Mouse (Mus musculus) left cerebral cortex, adult 8-10 months (tissue): ENCODE measurements at regions not wholly inside any gene's neighbourhood (a gene's known extent, or its start where the extent isn't known, plus 50 kb on each side); places are given as distances from the start of the nearest gene placed in this dataset.
"Not testable (repeated sequence)": the region's sequence is repeated elsewhere in the genome, so short reads cannot be mapped to it uniquely, and the experiment has no call there.

Experiments
- DNase-seq, 2 experiments: peaks; one replicate each; pipeline ENCODE4 v3.0.0; 2022; ENCODE audit warnings: low spot score in 2 of 2

DNA sequence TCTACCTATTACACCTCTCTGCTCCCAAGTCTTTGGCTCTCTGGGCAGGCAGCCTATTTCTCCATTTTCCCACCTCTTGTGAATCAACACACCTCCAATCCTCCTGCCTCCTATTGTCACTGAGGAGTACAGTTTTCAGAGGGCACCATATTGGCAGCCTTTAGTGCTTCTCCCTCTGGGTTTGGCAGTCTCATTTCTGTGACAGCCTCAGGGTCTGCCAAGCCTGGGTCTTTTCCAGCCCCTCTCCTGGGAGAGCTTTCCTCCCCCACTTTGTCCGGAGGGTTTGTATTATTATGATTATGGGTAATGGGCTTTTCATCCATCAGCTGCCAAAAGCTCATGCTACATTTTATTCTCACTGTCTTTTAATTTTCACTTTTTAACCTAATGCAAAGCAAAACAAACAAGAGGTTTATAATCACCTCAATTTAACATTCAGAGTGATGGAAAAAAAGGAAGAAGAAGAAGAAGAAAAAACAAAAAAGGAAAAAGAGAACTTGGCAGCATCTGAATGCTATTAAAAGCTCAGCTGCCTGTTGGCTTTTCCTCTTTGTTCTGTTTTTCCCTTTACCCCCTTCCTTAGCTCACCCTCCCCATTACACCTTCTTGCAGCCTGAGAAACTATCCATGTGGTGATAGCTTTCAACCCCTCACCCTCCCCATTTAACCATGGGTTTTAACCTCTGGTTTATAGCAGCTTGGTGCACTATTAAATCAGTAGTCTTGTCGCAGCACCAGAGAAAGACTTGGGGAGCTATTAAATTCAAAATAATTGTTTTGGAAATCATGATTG lies 790.5 kb upstream of the Cdh8 start:
- no peak for DNase-seq

DNA sequence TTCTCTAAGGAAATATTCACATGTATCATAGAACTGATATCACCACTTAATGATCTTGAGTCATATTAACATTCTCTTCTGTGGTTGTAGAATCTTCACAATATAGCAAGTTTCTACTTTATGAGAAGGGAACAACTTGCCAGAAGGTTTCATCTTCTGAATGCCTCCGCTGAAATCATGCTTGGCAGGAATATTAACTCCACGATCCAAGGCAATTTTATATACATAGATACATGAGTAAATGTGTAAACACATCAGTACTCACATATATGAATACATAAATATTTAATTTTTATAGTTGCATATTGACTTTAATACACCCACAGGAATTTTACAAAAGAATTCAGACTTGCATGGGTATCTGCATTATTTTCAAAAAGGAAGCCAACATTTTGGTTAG lies 777.0 kb upstream of the Cdh8 start:
- DNase-seq, result no peak

DNA sequence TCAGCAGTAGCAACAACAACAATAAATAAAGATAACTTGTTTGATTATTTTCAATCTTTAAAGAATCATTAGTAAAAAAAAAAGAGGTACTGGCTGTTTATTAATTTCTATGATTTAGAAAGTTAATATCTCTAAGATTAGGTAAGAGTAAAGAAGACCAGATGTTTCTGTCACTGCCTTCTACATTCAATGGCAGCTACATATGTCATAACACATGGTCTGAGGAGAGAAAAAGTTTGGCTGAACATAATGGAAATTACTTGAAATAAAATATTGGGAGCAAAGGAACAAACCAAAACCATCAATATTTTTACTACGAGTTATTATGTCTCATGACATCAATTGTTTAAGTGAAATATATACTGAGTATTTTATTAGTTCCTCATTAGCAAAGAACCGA lies 774.4 kb upstream of the Cdh8 start:
- DNase-seq, result no peak

DNA sequence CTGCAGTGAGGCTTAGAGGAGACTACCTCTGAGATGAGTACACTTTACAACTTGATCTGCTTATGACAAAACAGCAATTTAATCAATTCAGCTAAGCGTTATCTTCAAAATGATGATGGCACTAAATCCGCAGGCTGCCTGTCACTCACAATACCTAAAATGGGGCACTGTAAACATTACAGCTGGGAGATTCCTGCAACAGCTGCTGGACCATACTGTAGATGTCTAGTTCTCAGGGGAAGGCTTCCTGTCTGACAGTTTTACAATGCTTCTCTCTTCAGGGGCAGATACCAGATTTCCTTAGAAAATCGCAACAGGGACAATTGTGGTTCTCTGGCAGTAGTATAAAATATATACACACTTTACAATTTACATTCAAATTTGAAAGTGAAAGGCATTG lies 771.7 kb upstream of the Cdh8 start:
- no peak for DNase-seq

DNA sequence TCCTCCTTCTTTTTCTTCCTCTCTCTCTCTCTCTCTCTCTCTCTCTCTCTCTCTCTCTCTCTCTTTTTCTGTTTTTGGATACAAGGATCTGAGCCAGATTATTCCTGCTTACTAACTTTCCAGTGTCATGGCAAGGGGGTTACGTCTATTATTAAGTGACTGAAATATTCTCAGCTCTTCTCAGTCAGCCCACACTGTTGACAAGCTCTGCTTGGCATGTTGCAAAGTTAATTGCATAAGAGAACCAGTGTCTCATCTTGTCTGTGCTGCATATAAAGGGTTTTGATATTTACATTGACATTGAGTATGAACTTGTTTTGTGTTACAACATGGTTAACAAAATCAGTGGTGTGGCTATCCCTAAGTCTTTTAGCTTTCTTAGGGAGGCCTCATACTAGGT lies 760.2 kb upstream of the Cdh8 start:
- DNase-seq, result no peak

DNA sequence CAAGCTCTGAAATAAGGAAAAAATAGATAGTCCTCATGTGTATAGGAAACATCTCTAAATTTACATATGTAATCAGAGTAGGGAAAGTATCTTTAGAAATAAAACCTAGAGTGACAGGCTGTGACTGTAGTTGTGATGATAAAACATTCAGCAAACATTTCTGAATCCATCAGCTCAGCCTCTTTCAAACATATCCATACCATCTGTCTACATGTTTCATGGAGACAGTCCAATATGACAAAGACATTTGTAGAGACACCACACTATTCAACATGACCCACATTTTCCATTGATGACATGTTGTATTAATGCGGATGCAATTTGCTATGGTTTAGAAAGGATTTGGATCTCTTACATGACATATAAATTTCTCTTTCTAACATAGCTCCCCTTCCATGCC lies 729.1 kb upstream of the Cdh8 start:
- DNase-seq, result no peak

DNA sequence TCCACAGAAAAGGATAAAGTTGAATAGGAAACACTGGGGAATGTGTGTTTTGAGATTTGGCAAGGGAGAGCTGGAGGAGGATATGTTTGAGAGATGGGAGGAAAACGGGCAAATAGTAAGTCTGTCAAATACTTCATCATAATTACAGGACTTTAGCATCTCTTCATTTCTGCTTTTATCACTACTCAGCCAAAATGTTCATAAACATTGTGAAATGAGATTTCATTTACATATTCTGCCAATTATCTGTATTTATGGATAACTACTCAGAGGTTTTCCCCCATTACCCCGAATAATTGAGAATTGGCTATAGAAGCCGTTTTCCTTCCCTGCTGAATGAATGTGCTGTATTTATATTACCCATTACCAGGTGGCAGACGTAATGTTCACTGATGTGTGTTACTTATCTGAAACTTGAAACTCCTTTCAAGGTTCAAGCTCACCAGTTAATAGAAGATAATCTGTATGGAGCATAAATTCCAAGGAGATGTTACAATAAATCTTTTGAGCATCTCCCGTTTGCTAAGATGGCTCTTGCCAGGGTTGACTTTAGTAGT lies 727.9 kb upstream of the Cdh8 start:
- DNase-seq, result no peak

DNA sequence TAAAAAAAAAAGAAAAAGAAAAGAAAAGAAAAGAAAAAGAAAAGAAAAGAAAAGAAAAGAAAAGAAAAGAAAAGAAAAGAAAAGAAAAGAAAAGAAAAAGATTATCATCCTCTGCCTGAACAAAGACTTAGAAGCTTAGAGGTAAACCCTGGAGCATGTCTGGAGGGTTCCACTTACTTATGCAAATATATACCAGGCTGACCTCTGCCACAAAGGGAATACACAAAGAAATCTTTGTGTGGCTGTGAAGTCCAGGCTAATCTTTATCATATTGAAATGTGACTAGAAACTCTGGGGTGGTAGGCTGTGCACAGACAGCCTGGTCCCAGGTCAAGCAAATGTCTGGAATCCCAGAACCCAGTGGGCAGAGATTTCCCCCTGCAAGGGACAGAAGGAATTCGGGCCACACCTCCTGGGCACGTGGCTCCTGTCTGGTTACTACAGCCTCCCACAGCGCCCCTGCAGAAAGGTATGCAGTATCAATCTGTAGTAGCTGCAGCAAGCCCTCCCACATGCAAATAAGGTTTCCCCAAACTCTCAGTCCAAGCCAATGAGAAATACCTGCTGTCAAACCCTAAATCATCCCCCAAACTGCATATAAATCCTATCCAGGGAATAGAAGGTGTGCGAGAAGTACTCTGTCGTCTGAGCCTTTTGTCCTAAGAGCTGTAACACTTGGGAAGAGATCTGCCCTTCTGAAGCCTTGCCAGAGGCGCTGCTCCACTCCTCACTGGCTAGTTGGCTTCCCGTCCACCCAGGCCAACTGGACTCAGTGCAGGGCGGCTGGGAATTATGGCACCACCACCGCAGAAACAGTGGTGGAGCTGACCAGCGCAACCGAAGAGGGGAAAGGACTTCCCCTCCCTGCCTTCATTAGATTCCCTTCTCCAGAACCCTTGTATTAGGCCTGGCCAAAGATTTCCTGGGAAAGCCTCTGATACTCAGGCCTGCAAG lies 688.4 kb upstream of the Cdh8 start:
- no peak for DNase-seq

DNA sequence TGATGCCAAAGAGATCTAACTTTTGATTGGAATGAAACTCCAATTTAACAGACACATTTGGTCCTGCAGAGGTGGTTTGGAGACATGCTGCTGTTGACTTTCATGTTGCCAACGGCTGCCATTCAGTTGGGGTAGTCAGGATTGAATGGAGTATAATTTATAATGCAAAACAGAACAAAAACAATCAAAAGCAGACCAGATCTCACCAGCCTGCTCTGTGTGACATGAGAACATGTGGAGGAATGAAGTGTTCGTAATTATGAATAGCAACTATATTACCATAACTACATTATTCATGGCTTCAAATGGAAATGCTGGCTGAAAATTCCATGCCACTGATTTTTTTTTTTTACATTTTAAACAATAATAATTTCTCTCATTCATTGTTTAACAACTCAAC lies 685.7 kb upstream of the Cdh8 start:
- DNase-seq, result no peak

DNA sequence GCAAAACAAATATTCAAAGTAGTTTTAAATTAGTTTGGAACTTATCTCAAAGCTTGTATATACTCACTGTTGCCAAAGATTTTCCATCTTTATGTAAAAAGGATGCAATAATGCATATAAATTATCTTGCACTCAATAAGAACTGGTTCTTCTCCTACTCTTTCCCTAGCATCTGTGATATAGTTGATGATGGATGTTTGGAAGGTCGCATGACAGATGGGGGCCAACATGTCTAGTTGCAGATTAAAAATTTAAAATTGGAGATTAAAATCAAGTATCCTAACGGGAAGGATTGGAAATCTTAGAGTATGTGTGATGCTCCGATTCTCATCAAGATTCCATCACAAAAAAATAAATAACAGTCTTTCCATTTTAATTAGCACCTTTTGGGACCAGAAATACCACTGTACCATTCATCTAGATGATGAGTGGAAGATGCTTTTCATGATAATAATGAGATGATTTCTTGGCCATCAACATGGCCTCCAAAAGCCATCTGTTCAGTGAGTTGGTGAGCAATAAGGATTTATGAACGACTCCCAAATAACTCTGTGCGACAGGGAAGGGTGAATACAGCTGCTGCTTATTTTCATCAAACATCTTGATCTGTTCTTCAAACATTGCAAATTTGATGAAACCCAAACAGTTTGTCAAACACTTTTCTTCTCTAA lies 655.9 kb upstream of the Cdh8 start:
- no peak for DNase-seq

DNA sequence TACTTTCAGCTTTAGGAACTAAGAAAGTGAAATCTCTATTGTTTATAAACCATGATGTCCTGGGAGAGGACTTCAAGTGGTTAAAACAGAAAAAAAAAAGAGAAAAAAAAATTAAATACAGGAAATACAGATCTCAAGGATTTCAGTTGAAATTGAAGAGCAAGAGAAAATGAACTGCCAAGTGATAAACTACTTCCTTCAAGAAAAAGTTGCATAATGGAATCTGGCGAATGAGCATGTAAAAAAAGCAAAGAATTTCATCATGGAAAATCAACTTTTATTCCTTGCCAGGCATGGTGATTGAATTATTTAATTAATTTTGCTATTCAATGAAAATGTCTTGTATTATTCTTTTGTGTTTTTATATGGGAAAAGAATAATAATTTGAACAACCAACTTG lies 653.5 kb upstream of the Cdh8 start:
- no peak for DNase-seq

DNA sequence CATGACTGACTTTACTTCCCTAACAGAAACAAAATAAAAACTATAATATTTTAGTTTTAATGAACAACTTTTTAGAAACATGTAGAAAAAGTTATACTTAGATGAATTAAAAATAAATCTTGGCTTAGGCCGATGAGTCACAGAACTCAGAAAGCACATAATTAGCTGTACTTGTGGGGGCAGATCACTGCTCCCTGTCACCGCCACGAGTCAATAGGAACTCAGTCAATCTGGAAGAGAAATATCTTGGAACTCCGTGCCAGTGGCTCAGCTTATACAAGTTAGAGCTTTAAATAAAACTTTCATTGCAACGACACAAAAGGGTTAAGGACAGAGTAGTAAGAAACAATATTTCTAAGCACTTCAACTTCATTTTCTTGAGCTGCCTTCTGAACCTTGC lies 622.7 kb upstream of the Cdh8 start:
- peak in 1 of 2 experiments; percentile 58 for DNase-seq

DNA sequence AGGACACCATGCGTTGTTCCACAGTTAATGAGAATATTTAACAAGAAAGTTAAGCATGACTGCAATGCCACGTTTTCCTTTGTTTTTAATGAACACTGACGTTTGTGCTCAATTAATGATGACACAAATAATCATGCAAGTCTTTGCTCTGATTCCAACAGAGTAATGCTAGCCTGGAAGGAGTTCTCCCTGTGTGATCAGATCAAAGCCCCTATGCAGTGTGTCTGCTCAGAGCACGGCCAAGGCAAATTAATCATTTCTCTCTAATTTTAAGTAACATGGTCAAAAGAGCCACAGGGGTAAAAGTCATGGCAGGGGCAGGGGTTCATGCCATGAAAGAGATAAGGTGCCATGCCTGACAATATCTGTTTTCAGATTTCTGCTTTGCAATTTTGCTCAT lies 618.2 kb upstream of the Cdh8 start:
- no peak for DNase-seq

DNA sequence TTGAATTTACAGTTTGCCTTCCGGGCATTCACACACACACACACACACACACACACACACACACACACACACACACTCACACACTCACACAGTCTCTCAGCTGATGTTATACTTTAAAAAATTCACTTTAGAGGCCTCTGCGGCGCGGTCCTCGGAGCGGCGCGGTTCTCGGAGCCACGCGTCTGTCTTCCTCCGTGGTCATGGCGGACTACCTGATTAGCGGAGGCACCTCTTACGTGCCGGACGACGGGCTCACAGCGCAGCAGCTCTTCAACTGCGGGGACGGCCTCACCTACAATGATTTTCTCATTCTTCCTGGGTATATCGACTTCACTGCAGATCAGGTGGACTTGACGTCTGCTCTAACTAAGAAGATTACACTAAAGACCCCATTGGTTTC lies 614.1 kb upstream of the Cdh8 start:
- not testable (repeated sequence) for DNase-seq

DNA sequence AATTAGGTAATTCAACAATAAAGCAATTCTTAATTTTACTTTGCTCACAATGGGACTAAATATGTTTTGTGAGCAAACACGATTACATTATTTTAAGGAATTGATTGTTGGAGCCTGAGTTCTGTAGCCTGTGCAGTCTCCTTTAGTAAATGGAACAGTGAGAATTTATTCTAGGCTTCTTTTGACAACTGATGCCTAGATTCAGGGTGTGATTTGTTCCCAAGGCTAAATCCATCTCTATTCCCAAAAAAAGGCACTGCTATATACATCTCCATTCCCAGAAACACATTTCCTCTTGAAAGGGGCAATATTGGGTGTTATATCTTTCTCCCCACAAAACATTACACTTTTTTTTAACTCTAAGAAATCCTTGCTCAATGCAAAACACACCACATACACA lies 599.4 kb upstream of the Cdh8 start:
- no peak for DNase-seq

DNA sequence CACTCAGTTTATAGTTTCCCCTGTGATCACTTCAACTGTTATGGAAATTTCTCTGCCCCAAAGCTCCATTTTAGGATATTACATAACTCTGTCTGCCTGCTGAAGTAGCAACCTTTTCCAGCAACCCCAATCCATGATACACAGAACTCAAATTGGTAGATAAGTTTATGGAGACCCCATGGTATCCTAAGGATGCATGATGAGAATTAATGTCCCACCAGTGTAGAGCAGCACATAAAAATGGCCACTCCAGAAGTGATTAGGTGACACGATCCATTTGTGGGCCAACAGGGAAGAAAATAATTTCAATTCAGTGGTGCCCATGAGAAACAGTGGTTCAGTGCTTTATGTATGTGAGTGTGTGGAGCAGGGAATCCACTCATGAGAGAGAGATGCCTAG lies 583.3 kb upstream of the Cdh8 start:
- no peak for DNase-seq

DNA sequence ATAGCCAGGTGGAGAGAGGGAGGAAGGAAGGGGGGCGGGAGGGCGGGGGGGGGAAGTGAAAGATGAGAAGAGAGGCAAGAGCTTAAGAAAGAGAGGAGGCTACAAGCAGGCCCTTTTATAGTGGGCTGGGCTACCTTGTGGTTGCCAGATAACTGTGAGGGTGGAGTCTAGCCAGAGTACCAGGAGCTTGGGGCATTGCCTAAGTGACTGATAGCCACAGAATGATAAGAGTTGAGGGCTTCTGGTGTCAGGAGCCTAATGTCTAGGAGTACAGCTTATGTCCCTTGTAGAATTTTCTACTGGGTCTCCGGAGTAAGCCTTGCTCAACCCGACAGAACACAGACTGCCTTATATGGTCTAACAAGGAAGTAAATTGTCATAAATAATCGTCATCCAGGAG lies 567.4 kb upstream of the Cdh8 start:
- DNase-seq, result no peak

DNA sequence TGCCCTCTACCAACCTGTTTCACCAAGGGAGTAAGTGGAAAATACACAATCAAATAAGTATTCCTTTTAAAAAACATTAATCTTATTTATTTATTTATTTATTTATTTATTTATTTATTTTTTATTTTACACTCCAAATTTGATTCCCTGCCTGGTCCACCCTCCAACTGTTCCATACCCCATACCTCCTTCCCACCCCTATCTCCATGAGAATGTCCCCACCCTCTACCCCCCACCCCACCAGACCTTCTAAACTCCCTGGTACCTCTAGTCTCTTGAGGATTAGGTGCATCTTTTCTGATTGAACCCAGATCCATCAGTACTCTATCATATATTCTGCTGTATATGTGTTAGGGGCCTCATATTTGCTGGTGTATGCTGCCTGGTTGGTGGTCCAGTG lies 538.4 kb upstream of the Cdh8 start:
- no peak for DNase-seq

DNA sequence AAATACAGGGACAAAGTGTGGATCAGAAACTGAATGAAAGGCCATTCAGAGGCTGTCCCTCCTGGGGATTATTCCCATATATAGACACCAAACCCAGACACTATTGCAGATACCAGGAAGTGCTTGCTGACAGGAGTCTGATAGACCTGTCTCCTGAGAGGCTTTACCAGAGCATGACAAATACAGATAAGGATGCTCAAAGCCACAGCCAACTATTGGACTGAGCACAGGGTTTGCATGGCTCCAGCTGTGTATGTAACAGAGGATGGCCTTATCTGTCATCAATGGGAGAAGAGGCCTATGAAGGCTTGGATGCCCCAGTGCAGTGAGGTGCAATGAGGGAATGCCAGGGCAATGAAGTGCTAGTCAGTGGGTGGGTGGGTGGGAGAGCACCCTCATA lies 537.6 kb upstream of the Cdh8 start:
- DNase-seq, result no peak

DNA sequence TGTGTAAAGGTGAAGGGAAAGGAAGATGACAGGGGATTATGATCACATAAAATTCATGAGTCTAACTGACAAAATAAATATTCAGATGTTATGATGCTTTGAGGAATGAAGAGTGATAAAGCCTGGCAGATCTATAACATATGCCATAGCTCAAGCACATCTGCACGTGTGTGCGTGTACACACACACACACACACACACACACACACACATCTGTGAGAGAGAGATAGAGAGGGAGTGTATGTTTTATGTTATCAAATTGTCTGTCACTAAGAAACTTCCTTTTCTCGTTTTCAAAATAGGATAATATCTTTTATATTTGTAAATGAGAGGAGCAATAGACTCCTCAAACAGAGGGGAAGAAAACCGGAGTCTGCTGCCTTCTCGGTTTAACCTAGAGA lies 516.9 kb upstream of the Cdh8 start:
- no peak for DNase-seq
